Mouse (Mus musculus): ENCODE results near the gene Mrgprd. TPM values are rescaled to one million over a fixed set of nuclear protein-coding genes. Genes with fewer than 3 reads are reported as not detected.

The Mrgprd gene
- polyA plus RNA-seq, 1 experiment: not detected

- H3K27me3 ChIP-seq (ENCODE audit: control insufficient read depth, insufficient read depth, low read length): no peaks in the 10 kb centered on the region
- no peak for DNase-seq
- H3K4me3 ChIP-seq (replicated peaks; ENCODE audit: insufficient read depth, low read depth, low read length): no peak overlapping the region
- 73% methylated on average over 2 of the region's 2 CpGs for WGBS
- TF ChIP-seq POLR2A (IDR thresholded peaks at IDR 0.05; ENCODE audit: borderline replicate concordance, insufficient read depth, low read length) (no peak), CTCF (IDR thresholded peaks at IDR 0.05; ENCODE audit: borderline replicate concordance, insufficient read depth, low read depth, low read length) (no peak)
- no peak overlapping the region for H3K27ac ChIP-seq (ENCODE audit: insufficient read depth, low read length)
- peaks cover 9% of the 10 kb centered on the region for H3K4me1 ChIP-seq (ENCODE audit: control insufficient read depth, insufficient read depth, low read length)
Measured at GRCm38 (mm10) chr7:145325697-145326096, 11.1 kb downstream of the Mrgprd start.

- Histone ChIP-seq H3K4me3 (replicated peaks; ENCODE audit: insufficient read depth, low read depth, low read length) (no peak overlapping the region), H3K27ac (ENCODE audit: insufficient read depth, low read length) (no peak overlapping the region), H3K4me1 (ENCODE audit: control insufficient read depth, insufficient read depth, low read length) (peaks cover 34% of the 10 kb centered on the region), H3K27me3 (ENCODE audit: control insufficient read depth, insufficient read depth, low read length) (no peaks in the 10 kb centered on the region)
- no peak for DNase-seq
- TF ChIP-seq CTCF (IDR thresholded peaks at IDR 0.05; ENCODE audit: borderline replicate concordance, insufficient read depth, low read depth, low read length) (no peak), POLR2A (IDR thresholded peaks at IDR 0.05; ENCODE audit: borderline replicate concordance, insufficient read depth, low read length) (no peak)
- WGBS: 94% methylated on average over 2 of the region's 2 CpGs
Measured at GRCm38 (mm10) chr7:145329982-145330381, 15.3 kb downstream of the Mrgprd start.

GRCm38 (mm10) chr7:145330641-145331040 is 16.0 kb downstream of the Mrgprd start:
- TF ChIP-seq CTCF (IDR thresholded peaks at IDR 0.05; ENCODE audit: borderline replicate concordance, insufficient read depth, low read depth, low read length) (no peak), POLR2A (IDR thresholded peaks at IDR 0.05; ENCODE audit: borderline replicate concordance, insufficient read depth, low read length) (no peak)
- no peak overlapping the region for H3K4me3 ChIP-seq (replicated peaks; ENCODE audit: insufficient read depth, low read depth, low read length)
- no peak overlapping the region for H3K27ac ChIP-seq (ENCODE audit: insufficient read depth, low read length)
- H3K27me3 ChIP-seq (ENCODE audit: control insufficient read depth, insufficient read depth, low read length): no peaks in the 10 kb centered on the region
- DNase-seq: no peak
- WGBS: 60% methylated on average over 2 of the region's 2 CpGs
- peaks cover 38% of the 10 kb centered on the region for H3K4me1 ChIP-seq (ENCODE audit: control insufficient read depth, insufficient read depth, low read length)

- Histone ChIP-seq H3K4me3 (replicated peaks; ENCODE audit: insufficient read depth, low read depth, low read length) (no peak overlapping the region), H3K27ac (ENCODE audit: insufficient read depth, low read length) (peak overlapping the region; percentile 98), H3K27me3 (ENCODE audit: control insufficient read depth, insufficient read depth, low read length) (no peaks in the 10 kb centered on the region), H3K4me1 (ENCODE audit: control insufficient read depth, insufficient read depth, low read length) (peaks cover 52% of the 10 kb centered on the region)
- TF ChIP-seq CTCF (IDR thresholded peaks at IDR 0.05; ENCODE audit: borderline replicate concordance, insufficient read depth, low read depth, low read length) (no peak), POLR2A (IDR thresholded peaks at IDR 0.05; ENCODE audit: borderline replicate concordance, insufficient read depth, low read length) (no peak)
- DNase-seq: peak; percentile 75 to 79
- 4% methylated on average over 1 of the region's 1 CpGs for WGBS
Measured at GRCm38 (mm10) chr7:145332376-145333041, 17.9 kb downstream of the Mrgprd start.

GRCm38 (mm10) chr7:145333936-145334335 is 19.3 kb downstream of the Mrgprd start:
- TF ChIP-seq CTCF (IDR thresholded peaks at IDR 0.05; ENCODE audit: borderline replicate concordance, insufficient read depth, low read depth, low read length) (no peak), POLR2A (IDR thresholded peaks at IDR 0.05; ENCODE audit: borderline replicate concordance, insufficient read depth, low read length) (no peak)
- H3K27ac ChIP-seq (ENCODE audit: insufficient read depth, low read length): peak overlapping the region; percentile 98
- 76% methylated on average over 6 of the region's 6 CpGs for WGBS
- no peak overlapping the region for H3K4me3 ChIP-seq (replicated peaks; ENCODE audit: insufficient read depth, low read depth, low read length)
- no peaks in the 10 kb centered on the region for H3K27me3 ChIP-seq (ENCODE audit: control insufficient read depth, insufficient read depth, low read length)
- peak; percentile 46 to 48 for DNase-seq
- peaks cover 62% of the 10 kb centered on the region for H3K4me1 ChIP-seq (ENCODE audit: control insufficient read depth, insufficient read depth, low read length)

- no peak for TF ChIP-seq POLR2A (IDR thresholded peaks at IDR 0.05; ENCODE audit: borderline replicate concordance, insufficient read depth, low read length)
- no peak for TF ChIP-seq CTCF (IDR thresholded peaks at IDR 0.05; ENCODE audit: borderline replicate concordance, insufficient read depth, low read depth, low read length)
- Histone ChIP-seq H3K4me1 (ENCODE audit: control insufficient read depth, insufficient read depth, low read length) (peaks cover 62% of the 10 kb centered on the region), H3K27ac (ENCODE audit: insufficient read depth, low read length) (peak overlapping the region; percentile 98), H3K4me3 (replicated peaks; ENCODE audit: insufficient read depth, low read depth, low read length) (no peak overlapping the region), H3K27me3 (ENCODE audit: control insufficient read depth, insufficient read depth, low read length) (no peaks in the 10 kb centered on the region)
- WGBS: 7% methylated on average over 4 of the region's 4 CpGs
- DNase-seq: peak in 1 of 2 experiments; percentile 52
Measured at GRCm38 (mm10) chr7:145334428-145335027, 19.9 kb downstream of the Mrgprd start.

- TF ChIP-seq CTCF (IDR thresholded peaks at IDR 0.05; ENCODE audit: borderline replicate concordance, insufficient read depth, low read depth, low read length): no peak
- 0 out of 2 replicates have a peak, but pooled peaks have one; percentile 31 for TF ChIP-seq POLR2A (IDR thresholded peaks at IDR 0.05; ENCODE audit: borderline replicate concordance, insufficient read depth, low read length)
- Histone ChIP-seq H3K4me3 (replicated peaks; ENCODE audit: insufficient read depth, low read depth, low read length) (no peak overlapping the region), H3K27me3 (ENCODE audit: control insufficient read depth, insufficient read depth, low read length) (no peaks in the 10 kb centered on the region), H3K4me1 (ENCODE audit: control insufficient read depth, insufficient read depth, low read length) (peaks cover 62% of the 10 kb centered on the region), H3K27ac (ENCODE audit: insufficient read depth, low read length) (peak overlapping the region; percentile 98)
- peak; percentile 94 to 98 for DNase-seq
Measured at GRCm38 (mm10) chr7:145335199-145335598, 20.6 kb downstream of the Mrgprd start.
